Mouse (Mus musculus) CH12.LX (cell line): ENCODE results near the gene Rprd1b. TPM values are rescaled to one million over a fixed set of nuclear protein-coding genes. Genes with fewer than 3 reads are reported as not detected.

ENCODE experiments used
- DNase-seq: peaks from one replicate; pipeline ENCODE4 v3.0.0-alpha.2; 2013; ENCODE audit errors: extremely low read depth
- H3K27ac ChIP-seq: 2 replicates; pipeline ENCODE4 v1.5.1; 2012; ENCODE audit warnings: low read depth, mild to moderate bottlenecking, control low read depth, moderate library complexity; ENCODE audit not compliant: insufficient read depth
- H3K27me3 ChIP-seq: replicated peaks from 2 replicates; pipeline ENCODE3; 2012; ENCODE audit warnings: inconsistent platforms
- H3K36me3 ChIP-seq, 2 experiments: replicated peaks in 1 of 2; 2 replicates each; pipeline versions ENCODE3 to v1.6.1; 2012; ENCODE audit warnings: inconsistent platforms in 1 of 2, low read length in 1 of 2, mild to moderate bottlenecking in 1 of 2, mixed read lengths in 1 of 2, moderate library complexity in 1 of 2; ENCODE audit not compliant: control insufficient read depth in 1 of 2, insufficient read depth in 1 of 2
- H3K4me1 ChIP-seq, 2 experiments: 2 replicates each; pipeline ENCODE4 v1.6.1; 2012; ENCODE audit warnings: inconsistent platforms in 1 of 2, moderate library complexity in 1 of 2; ENCODE audit not compliant: insufficient read depth in 2 of 2, control insufficient read depth in 1 of 2
- H3K4me2 ChIP-seq: 2 replicates; pipeline ENCODE4 v1.6.1; 2012; ENCODE audit warnings: low read depth, mild to moderate bottlenecking, control low read depth; ENCODE audit not compliant: poor library complexity, insufficient read depth, severe bottlenecking
- H3K4me3 ChIP-seq, 3 experiments: fragments of 150-350 bp in 1 of 3; sonication (generic) in 1 of 3; replicated peaks in 1 of 3; 2 replicates each; pipeline versions ENCODE3 to v1.5.1; 2011 to 2012; ENCODE audit warnings: low read depth in 2 of 3, low read length in 2 of 3, mild to moderate bottlenecking in 2 of 3, moderate library complexity in 2 of 3, control low read depth in 1 of 3, improper control_type of control experiment in 1 of 3, inconsistent platforms in 1 of 3, mixed read lengths in 1 of 3; ENCODE audit not compliant: poor library complexity in 1 of 3
- H3K79me2 ChIP-seq: replicated peaks from 2 replicates; pipeline ENCODE4 v1.6.1; 2012; ENCODE audit warnings: mild to moderate bottlenecking, moderate library complexity; ENCODE audit not compliant: control insufficient read depth, poor library complexity, insufficient read depth, severe bottlenecking; ENCODE audit errors: extremely low read depth
- H3K9ac ChIP-seq: 2 replicates; pipeline ENCODE4 v1.6.1; 2012; ENCODE audit warnings: low read depth, mild to moderate bottlenecking, control low read depth, moderate library complexity; ENCODE audit not compliant: insufficient read depth
- H3K9me3 ChIP-seq: replicated peaks from 2 replicates; pipeline ENCODE3; 2012; ENCODE audit warnings: low read length, inconsistent platforms, mixed read lengths
- BHLHE40 ChIP-seq: IDR thresholded peaks from 2 replicates; pipeline ENCODE4 v1.6.1; 2011; ENCODE audit warnings: mild to moderate bottlenecking, low read depth, low read length, improper control_type of control experiment
- CHD1 ChIP-seq: IDR thresholded peaks from 2 replicates; pipeline ENCODE4 v1.6.1; 2012; ENCODE audit warnings: low read depth, low read length, improper control_type of control experiment, inconsistent platforms
- E2F4 ChIP-seq: IDR thresholded peaks from 2 replicates; pipeline ENCODE4 v1.6.1; 2011; ENCODE audit warnings: low read depth, low read length, improper control_type of control experiment; ENCODE audit not compliant: insufficient replicate concordance
- ELF1 ChIP-seq: IDR thresholded peaks from 2 replicates; pipeline ENCODE4 v1.6.1; 2014; ENCODE audit warnings: low read depth, mild to moderate bottlenecking, inconsistent platforms, low read length, improper control_type of control experiment
- EP300 ChIP-seq: IDR thresholded peaks from 2 replicates; pipeline ENCODE4 v1.6.1; 2011; ENCODE audit warnings: low read length, improper control_type of control experiment
- GABPA ChIP-seq: IDR thresholded peaks from 2 replicates; pipeline ENCODE4 v1.6.1; 2012; ENCODE audit warnings: low read depth, low read length, improper control_type of control experiment, inconsistent platforms; ENCODE audit not compliant: insufficient replicate concordance
- HCFC1 ChIP-seq: IDR thresholded peaks from 2 replicates; pipeline ENCODE4 v1.6.1; 2012; ENCODE audit warnings: low read depth, mild to moderate bottlenecking, inconsistent platforms, low read length, improper control_type of control experiment
- IRF4 ChIP-seq: IDR thresholded peaks from 2 replicates; pipeline ENCODE4 v1.6.1; 2014; ENCODE audit warnings: low read depth, mild to moderate bottlenecking, inconsistent platforms, low read length, improper control_type of control experiment
- JUN ChIP-seq: IDR thresholded peaks from 2 replicates; pipeline ENCODE4 v1.6.1; 2011; ENCODE audit warnings: low read depth, mild to moderate bottlenecking, low read length, improper control_type of control experiment, moderate library complexity; ENCODE audit not compliant: insufficient read depth
- JUND ChIP-seq: conservative IDR thresholded peaks from 2 replicates; pipeline ENCODE4 v1.6.1; 2011; ENCODE audit warnings: low read depth, low read length, improper control_type of control experiment
- MAFK ChIP-seq: IDR thresholded peaks from 2 replicates; pipeline ENCODE4 v1.6.1; 2011; ENCODE audit warnings: low read length, improper control_type of control experiment; ENCODE audit not compliant: insufficient replicate concordance
- MAZ ChIP-seq: IDR thresholded peaks from 2 replicates; pipeline ENCODE4 v1.6.1; 2012; ENCODE audit warnings: low read depth, mild to moderate bottlenecking, inconsistent platforms, low read length, improper control_type of control experiment, moderate library complexity
- MEF2A ChIP-seq: IDR thresholded peaks from 2 replicates; pipeline ENCODE4 v1.6.1; 2014; ENCODE audit warnings: low read depth, mild to moderate bottlenecking, inconsistent platforms, low read length, improper control_type of control experiment, borderline replicate concordance
- MYC ChIP-seq: IDR thresholded peaks from 2 replicates; pipeline ENCODE4 v1.6.1; 2011; ENCODE audit warnings: low read depth, mild to moderate bottlenecking, improper control_type of control experiment, low read length
- NELFE ChIP-seq: IDR thresholded peaks from 2 replicates; pipeline ENCODE4 v1.6.1; 2011; ENCODE audit warnings: low read depth, low read length, improper control_type of control experiment
- POLR2AphosphoS2 ChIP-seq: IDR thresholded peaks from 2 replicates; pipeline ENCODE4 v1.6.1; 2011; ENCODE audit warnings: low read depth, low read length, improper control_type of control experiment
- RCOR1 ChIP-seq: conservative IDR thresholded peaks from 2 replicates; pipeline ENCODE4 v1.6.1; 2012; ENCODE audit warnings: low read depth, mild to moderate bottlenecking, inconsistent platforms, low read length, improper control_type of control experiment
- TCF12 ChIP-seq: IDR thresholded peaks from 2 replicates; pipeline ENCODE4 v1.6.1; 2014; ENCODE audit warnings: low read depth, mild to moderate bottlenecking, inconsistent platforms, low read length, improper control_type of control experiment
- UBTF ChIP-seq: IDR thresholded peaks from 2 replicates; pipeline ENCODE4 v1.6.1; 2012; ENCODE audit warnings: low read depth, mild to moderate bottlenecking, inconsistent platforms, low read length, improper control_type of control experiment, moderate library complexity
- USF1 ChIP-seq: IDR thresholded peaks from 2 replicates; pipeline ENCODE4 v1.6.1; 2014; ENCODE audit warnings: low read depth, mild to moderate bottlenecking, inconsistent platforms, low read length, improper control_type of control experiment
- ZC3H11A ChIP-seq: IDR thresholded peaks from 2 replicates; pipeline ENCODE4 v1.6.1; 2012; ENCODE audit warnings: low read depth, mild to moderate bottlenecking, inconsistent platforms, low read length, improper control_type of control experiment
- ZMIZ1 ChIP-seq: IDR thresholded peaks from 2 replicates; pipeline ENCODE4 v1.6.1; 2012; ENCODE audit warnings: low read depth, mild to moderate bottlenecking, inconsistent platforms, low read length, improper control_type of control experiment
- dilution Hi-C: fragments of 300-500 bp; cut with MboI; formaldehyde crosslinking; loops from 2 replicates; pipeline ENCODE4 v1.14.3; 2020; ENCODE audit warnings: low sequenced_read_pairs; ENCODE audit not compliant: extremely low pct_unique_long_range_greater_than_20kb, extremely low pct_ligation_motif_present
- in situ Hi-C: fragments of 300-500 bp; cut with MboI; formaldehyde crosslinking; loops from 3 replicates; pipeline ENCODE4 v1.14.3; 2019; ENCODE audit warnings: low sequenced_read_pairs, low pct_ligation_motif_present, low pct_unique_long_range_greater_than_20kb, mixed read lengths
- polyA plus RNA-seq: library from polyadenylated mRNA; unstranded; fragments of >175 nt; gene quantifications from 2 replicates; pipeline ENCODE4 v1.2.1, GENCODE M21; 2012; ENCODE audit warnings: low read depth; ENCODE audit not compliant: insufficient read length
- total RNA-seq, 2 experiments: library from RNA; depleted of rRNA; stranded (reverse); fragments of 300-350 nt in 1 of 2; fragments of >200 nt in 1 of 2; gene quantifications; 2 replicates each; pipeline ENCODE4 v1.2.3; 2012 to 2014

Rprd1b gene
- total and polyA plus RNA-seq, 3 experiments = 11.8 to 33.1 (median 16.4) TPM

GRCm38 (mm10) chr2:158156487-158156886 is 128.2 kb downstream of the Rprd1b start:
- dilution Hi-C loops (no loop called here), in situ Hi-C loops (no loop called here)
- peaks cover 8 to 30% of the 10 kb centered on the region in 2 experiments for H3K4me1 ChIP-seq
- no peak overlapping the region for H3K27ac ChIP-seq
- no peaks in the 10 kb centered on the region for H3K79me2 ChIP-seq
- H3K4me2 ChIP-seq = no peak overlapping the region
- H3K27me3 ChIP-seq = peaks cover 46% of the 10 kb centered on the region
- TF ChIP-seq EP300 (0 out of 2 replicates have a peak, but pooled peaks have one; percentile 13), POLR2AphosphoS2 (no peak), IRF4 (0 out of 2 replicates have a peak, but pooled peaks have one; percentile 28)
- H3K36me3 ChIP-seq = no peaks in the 10 kb centered on the region
- H3K9me3 ChIP-seq = peaks cover 6% of the 10 kb centered on the region
- H3K4me3 ChIP-seq = no peak overlapping the region
- DNase-seq = no peak
- H3K9ac ChIP-seq = no peak overlapping the region

GRCm38 (mm10) chr2:158157654-158158053 is 129.4 kb downstream of the Rprd1b start:
- dilution Hi-C loops (no loop called here), in situ Hi-C loops (no loop called here)
- Histone ChIP-seq H3K9me3 (peaks cover 3% of the 10 kb centered on the region), H3K4me1 (peaks cover 8 to 33% of the 10 kb centered on the region in 2 experiments), H3K27me3 (peaks cover 35% of the 10 kb centered on the region), H3K36me3 (no peaks in the 10 kb centered on the region), H3K9ac (no peak overlapping the region), H3K27ac (no peak overlapping the region), H3K79me2 (no peaks in the 10 kb centered on the region), H3K4me3 (no peak overlapping the region), H3K4me2 (no peak overlapping the region)
- no peak for DNase-seq
- TF ChIP-seq JUN (no peak), TCF12 (no peak), MYC (no peak), MEF2A (no peak), IRF4 (no peak), RCOR1 (no peak), HCFC1 (no peak), UBTF (no peak), MAFK (no peak)

- Histone ChIP-seq H3K36me3 (no peaks in the 10 kb centered on the region), H3K27ac (no peak overlapping the region), H3K4me3 (peak overlapping the region in 1 of 3 experiments; percentile 39), H3K27me3 (peaks cover 22% of the 10 kb centered on the region), H3K9me3 (peaks cover 3% of the 10 kb centered on the region), H3K9ac (peak overlapping the region; percentile 9; the same call in 1 of the 2 replicates), H3K4me2 (peak overlapping the region; percentile 34; the same call in 1 of the 2 replicates), H3K4me1 (peaks cover 8 to 23% of the 10 kb centered on the region in 2 experiments), H3K79me2 (no peaks in the 10 kb centered on the region)
- in situ Hi-C loops = no loop called here
- DNase-seq = peak; percentile 45
- dilution Hi-C loops = no loop called here
- TF ChIP-seq CHD1 (no peak), JUN (no peak), MEF2A (no peak), POLR2AphosphoS2 (no peak), USF1 (no peak), JUND (no peak), BHLHE40 (peak; percentile 50), GABPA (no peak), ZMIZ1 (no peak), ELF1 (0 out of 2 replicates have a peak, but pooled peaks have one; percentile 21), ZC3H11A (no peak), MAZ (no peak), EP300 (no peak), E2F4 (no peak), MAFK (peak; percentile 17; the same call in 1 of the 2 replicates), NELFE (no peak)
These were observed 131.3 kb downstream of the Rprd1b start for GRCm38 (mm10) chr2:158159376-158160235.
